Mouse (Mus musculus): ENCODE results near the gene Ifnb1.
A peak's percentile ranks its signal among the peaks of the same experiment; 100 is the strongest.

- TF ChIP-seq MAZ (IDR thresholded peaks at IDR 0.05; ENCODE audit: low read depth, low read length) = no peak
- no peak for TF ChIP-seq POLR2A (IDR thresholded peaks at IDR 0.05; ENCODE audit: low read depth, low read length)
- TF ChIP-seq CTCF (conservative IDR thresholded peaks at IDR 0.05 in 1 of 2, IDR thresholded peaks at IDR 0.05 in 1 of 2; ENCODE audit: low read depth in 2 of 2, low read length in 2 of 2) = peak; percentile 64 to 74
- TF ChIP-seq TCF12 (IDR thresholded peaks at IDR 0.05; ENCODE audit: low read depth, low read length) = no peak
- no peak for TF ChIP-seq EP300 (IDR thresholded peaks at IDR 0.05; ENCODE audit: low read length)
- no peak for TF ChIP-seq NELFE (IDR thresholded peaks at IDR 0.05; ENCODE audit: low read depth, low read length)
These were observed 8.2 kb downstream of the Ifnb1 start for GRCm38 (mm10) chr4:88514403-88514802.
